Mouse (Mus musculus) erythroblast, embryonic 14.5 days (primary cell): Measurements from ENCODE around the gene Tfeb. TPM values are rescaled to one million over a fixed set of nuclear protein-coding genes. Genes with fewer than 3 reads are reported as not detected.

Experiments
- H3K27me3 ChIP-seq: 2 replicates; pipeline ENCODE4 v1.6.1; 2012; ENCODE audit warnings: inconsistent platforms; ENCODE audit not compliant: control insufficient read depth
- H3K36me3 ChIP-seq: 2 replicates; pipeline ENCODE4 v1.6.1; 2012; ENCODE audit warnings: mild to moderate bottlenecking, inconsistent platforms; ENCODE audit not compliant: control insufficient read depth
- H3K4me1 ChIP-seq: 2 replicates; pipeline ENCODE4 v1.6.1; 2012; ENCODE audit warnings: inconsistent platforms; ENCODE audit not compliant: control insufficient read depth
- H3K4me3 ChIP-seq: replicated peaks from 2 replicates; pipeline ENCODE3; 2012; ENCODE audit warnings: moderate library complexity, mild to moderate bottlenecking, inconsistent platforms
- H3K9me3 ChIP-seq: 2 replicates; pipeline ENCODE4 v1.6.1; 2012; ENCODE audit warnings: low read length, inconsistent platforms, mixed read lengths; ENCODE audit not compliant: control insufficient read depth
- GATA1 ChIP-seq: IDR thresholded peaks from 2 replicates; pipeline ENCODE4 v1.6.1; 2012; ENCODE audit warnings: low read length, inconsistent platforms, mixed read lengths
- TAL1 ChIP-seq: IDR thresholded peaks from 3 replicates; pipeline ENCODE4 v1.6.1; 2012; ENCODE audit warnings: low read length, inconsistent platforms, mixed read lengths
- polyA plus RNA-seq: library from polyadenylated mRNA; stranded (reverse); fragments of >175 nt; gene quantifications from 2 replicates; pipeline ENCODE4 v1.2.3, GENCODE M21; 2012

Tfeb gene
- polyA plus RNA-seq, 1 experiment = 1.5 TPM

- TF ChIP-seq GATA1 (no peak), TAL1 (no peak)
- H3K27me3 ChIP-seq = no peaks in the 10 kb centered on the region
- H3K36me3 ChIP-seq = no peaks in the 10 kb centered on the region
- H3K4me1 ChIP-seq = no peaks in the 10 kb centered on the region
- no peaks in the 10 kb centered on the region for H3K9me3 ChIP-seq
- H3K4me3 ChIP-seq = no peak overlapping the region
Observed at GRCm38 (mm10) chr17:47805047-47805835, 68.4 kb downstream of the Tfeb start.

- no peaks in the 10 kb centered on the region for H3K27me3 ChIP-seq
- no peaks in the 10 kb centered on the region for H3K36me3 ChIP-seq
- TF ChIP-seq TAL1 = no peak
- H3K4me3 ChIP-seq = no peak overlapping the region
- H3K4me1 ChIP-seq = no peaks in the 10 kb centered on the region
- no peaks in the 10 kb centered on the region for H3K9me3 ChIP-seq
Observed at GRCm38 (mm10) chr17:47806230-47806629, 69.4 kb downstream of the Tfeb start.

- H3K4me3 ChIP-seq = no peak overlapping the region
- no peaks in the 10 kb centered on the region for H3K9me3 ChIP-seq
- TF ChIP-seq GATA1 = no peak
- TF ChIP-seq TAL1 = no peak
- H3K4me1 ChIP-seq = no peaks in the 10 kb centered on the region
- no peaks in the 10 kb centered on the region for H3K36me3 ChIP-seq
- H3K27me3 ChIP-seq = no peaks in the 10 kb centered on the region
Observed at GRCm38 (mm10) chr17:47811265-47811800, 74.5 kb downstream of the Tfeb start.

GRCm38 (mm10) chr17:47812200-47812599 lies 75.4 kb downstream of the Tfeb start:
- H3K36me3 ChIP-seq = no peaks in the 10 kb centered on the region
- no peaks in the 10 kb centered on the region for H3K4me1 ChIP-seq
- no peak for TF ChIP-seq GATA1
- no peak for TF ChIP-seq TAL1
- H3K4me3 ChIP-seq = no peak overlapping the region
- no peaks in the 10 kb centered on the region for H3K9me3 ChIP-seq
- no peaks in the 10 kb centered on the region for H3K27me3 ChIP-seq

GRCm38 (mm10) chr17:47813616-47814015 lies 76.8 kb downstream of the Tfeb start:
- TF ChIP-seq GATA1 (no peak), TAL1 (no peak)
- H3K4me1 ChIP-seq = no peaks in the 10 kb centered on the region
- no peaks in the 10 kb centered on the region for H3K36me3 ChIP-seq
- no peak overlapping the region for H3K4me3 ChIP-seq
- H3K9me3 ChIP-seq = no peaks in the 10 kb centered on the region
- no peaks in the 10 kb centered on the region for H3K27me3 ChIP-seq

- Histone ChIP-seq H3K4me3 (no peak overlapping the region), H3K9me3 (no peaks in the 10 kb centered on the region), H3K27me3 (no peaks in the 10 kb centered on the region), H3K36me3 (no peaks in the 10 kb centered on the region), H3K4me1 (no peaks in the 10 kb centered on the region)
- TF ChIP-seq TAL1 = no peak
- TF ChIP-seq GATA1 = no peak
Observed at GRCm38 (mm10) chr17:47814496-47814895, 77.7 kb downstream of the Tfeb start.

- Histone ChIP-seq H3K4me1 (no peaks in the 10 kb centered on the region), H3K27me3 (no peaks in the 10 kb centered on the region), H3K9me3 (no peaks in the 10 kb centered on the region), H3K4me3 (no peak overlapping the region), H3K36me3 (no peaks in the 10 kb centered on the region)
- TF ChIP-seq GATA1 (no peak), TAL1 (no peak)
Observed at GRCm38 (mm10) chr17:47815446-47815845, 78.6 kb downstream of the Tfeb start.

- H3K9me3 ChIP-seq = no peaks in the 10 kb centered on the region
- TF ChIP-seq TAL1 (no peak), GATA1 (no peak)
- no peaks in the 10 kb centered on the region for H3K4me1 ChIP-seq
- H3K36me3 ChIP-seq = no peaks in the 10 kb centered on the region
- no peaks in the 10 kb centered on the region for H3K27me3 ChIP-seq
- no peak overlapping the region for H3K4me3 ChIP-seq
Observed at GRCm38 (mm10) chr17:47818038-47818725, 81.4 kb downstream of the Tfeb start.

GRCm38 (mm10) chr17:47821339-47821738 lies 84.5 kb downstream of the Tfeb start:
- no peaks in the 10 kb centered on the region; the same call in 1 of the 2 replicates for H3K9me3 ChIP-seq
- H3K4me1 ChIP-seq = no peaks in the 10 kb centered on the region
- no peak overlapping the region for H3K4me3 ChIP-seq
- TF ChIP-seq GATA1 (no peak), TAL1 (no peak)
- no peaks in the 10 kb centered on the region for H3K36me3 ChIP-seq
- no peaks in the 10 kb centered on the region for H3K27me3 ChIP-seq
